Mouse (Mus musculus): ENCODE data around the gene Prrg2.

The Prrg2 gene

DNA sequence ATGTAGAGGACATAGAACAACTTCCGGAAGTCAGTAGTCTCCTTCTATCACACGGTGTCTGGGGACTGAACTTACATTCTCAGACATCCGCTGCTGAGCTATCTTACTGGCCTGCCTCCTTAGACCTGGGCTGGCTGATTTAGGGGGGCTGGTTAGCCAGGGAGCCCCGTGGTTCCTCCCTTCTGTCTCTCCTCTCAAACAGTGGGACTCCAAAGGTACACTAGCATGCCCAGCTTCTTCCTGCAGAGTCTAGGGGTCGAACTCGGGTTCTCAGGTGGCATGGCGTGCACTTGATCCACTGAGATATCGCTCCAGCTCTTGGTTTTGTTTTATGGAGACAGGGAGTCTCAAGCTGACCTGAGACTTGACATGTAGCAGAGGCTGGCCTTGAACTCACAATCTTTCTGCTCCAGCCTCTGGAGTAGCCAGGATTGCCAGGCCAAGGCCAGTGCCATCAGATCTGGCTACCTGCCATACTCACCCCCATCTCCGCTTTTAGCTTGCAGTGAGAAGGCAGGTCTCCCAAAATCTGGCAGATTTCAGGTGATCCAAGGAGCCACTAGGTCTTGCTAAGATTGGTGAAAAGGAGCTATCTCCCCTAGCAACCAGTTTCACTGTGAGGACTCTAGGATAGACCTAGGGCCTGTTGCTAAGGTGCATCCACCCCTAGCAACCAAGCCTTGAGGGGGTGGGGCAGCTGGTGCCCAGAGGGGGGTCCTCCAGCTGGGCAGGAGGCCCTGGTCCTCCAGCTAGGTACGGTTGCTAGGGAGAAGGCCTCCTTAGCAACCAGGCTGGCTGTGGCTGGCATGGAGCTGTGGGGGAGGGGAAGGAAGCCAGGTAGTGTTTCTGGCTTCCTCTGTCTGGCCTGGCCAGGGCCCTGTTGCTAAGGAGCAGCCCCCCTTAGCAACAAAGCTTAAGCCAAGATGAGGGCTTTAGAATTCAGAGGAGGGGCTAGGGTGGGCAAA lies 3.6 kb downstream of the Prrg2 start:
- in situ Hi-C loops (cut with MboI), result no loop called here

DNA sequence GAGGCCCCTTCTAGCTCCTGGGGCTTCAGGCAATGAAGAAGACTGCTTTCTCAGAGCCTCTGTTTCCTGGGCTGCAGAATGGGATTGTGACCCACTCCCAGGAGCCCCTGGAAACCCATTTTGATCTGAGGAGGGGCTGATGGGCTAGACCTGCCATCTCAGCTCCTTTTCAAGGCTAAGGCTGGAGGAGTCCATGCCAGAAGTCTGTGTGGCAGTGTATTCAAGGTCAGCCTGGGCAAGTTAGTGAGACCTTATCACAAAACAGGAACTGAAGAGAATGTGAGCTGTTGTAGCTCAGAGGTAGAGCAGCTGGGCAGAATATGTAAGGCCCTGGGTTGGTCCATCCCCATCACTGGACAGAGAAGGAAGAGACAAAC lies 5.5 kb downstream of the Prrg2 start:
- in situ Hi-C loops (cut with MboI), result no loop called here

DNA sequence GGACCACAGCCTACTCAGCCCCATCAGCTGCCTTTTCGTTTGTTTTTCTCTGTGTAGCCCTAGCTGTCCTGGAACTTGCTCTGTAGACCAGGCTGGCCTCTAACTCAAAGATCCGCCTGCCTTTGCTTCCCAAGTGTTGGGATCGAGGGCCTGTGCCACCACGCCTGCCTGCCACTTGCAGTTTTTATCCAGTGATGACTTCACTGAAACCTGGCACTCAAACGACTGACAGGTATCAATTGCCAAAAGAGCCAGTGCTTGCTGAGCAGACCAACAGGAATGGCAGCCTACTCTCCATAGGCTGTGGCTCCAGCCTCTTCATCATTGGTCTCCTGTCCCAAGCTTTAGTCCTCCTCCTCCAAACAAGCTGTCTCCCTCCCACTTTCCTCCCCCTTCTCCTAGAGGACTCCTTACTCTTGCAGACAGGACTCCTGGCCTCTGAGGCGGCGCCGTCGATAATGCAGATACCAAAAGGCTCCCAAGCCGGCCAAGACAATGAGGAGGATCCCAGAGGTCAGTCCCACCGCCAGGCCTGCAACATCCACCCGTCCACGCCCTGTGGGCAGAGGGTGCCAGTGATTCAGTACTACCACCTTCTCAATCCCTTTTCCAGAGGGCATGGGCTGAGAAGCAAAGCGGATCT lies 6.0 kb downstream of the Prrg2 start:
- in situ Hi-C loops (cut with MboI), result no loop called here

DNA sequence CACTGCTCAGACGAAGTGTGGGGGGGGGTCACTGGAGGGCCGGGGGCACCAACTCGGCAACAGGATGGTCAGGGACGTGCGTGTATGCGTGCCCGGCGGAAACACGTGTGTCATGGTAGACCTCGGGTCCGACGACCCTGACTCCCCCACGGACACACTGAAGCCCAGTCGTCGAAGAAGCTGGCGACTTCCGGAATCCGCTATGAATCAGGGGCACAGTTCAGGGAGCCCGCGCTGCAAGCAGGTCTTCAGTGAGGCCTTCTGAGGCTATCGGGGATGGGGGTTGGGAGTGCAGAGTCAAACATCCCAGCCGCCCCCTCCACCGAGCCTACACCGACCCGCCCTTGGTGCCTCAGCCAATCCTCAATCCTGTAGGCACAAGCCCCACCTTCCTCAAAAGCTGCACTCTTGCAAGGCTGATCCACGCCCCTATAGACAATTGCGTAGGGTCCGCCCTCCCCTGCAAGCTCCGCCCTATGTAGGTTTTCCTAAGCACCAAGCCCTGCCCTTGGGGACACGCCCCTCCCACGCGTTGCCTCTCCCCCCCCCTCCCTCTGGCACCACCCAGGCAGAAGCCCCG lies 8.5 kb downstream of the Prrg2 start:
- in situ Hi-C loops (cut with MboI), result no loop called here

DNA sequence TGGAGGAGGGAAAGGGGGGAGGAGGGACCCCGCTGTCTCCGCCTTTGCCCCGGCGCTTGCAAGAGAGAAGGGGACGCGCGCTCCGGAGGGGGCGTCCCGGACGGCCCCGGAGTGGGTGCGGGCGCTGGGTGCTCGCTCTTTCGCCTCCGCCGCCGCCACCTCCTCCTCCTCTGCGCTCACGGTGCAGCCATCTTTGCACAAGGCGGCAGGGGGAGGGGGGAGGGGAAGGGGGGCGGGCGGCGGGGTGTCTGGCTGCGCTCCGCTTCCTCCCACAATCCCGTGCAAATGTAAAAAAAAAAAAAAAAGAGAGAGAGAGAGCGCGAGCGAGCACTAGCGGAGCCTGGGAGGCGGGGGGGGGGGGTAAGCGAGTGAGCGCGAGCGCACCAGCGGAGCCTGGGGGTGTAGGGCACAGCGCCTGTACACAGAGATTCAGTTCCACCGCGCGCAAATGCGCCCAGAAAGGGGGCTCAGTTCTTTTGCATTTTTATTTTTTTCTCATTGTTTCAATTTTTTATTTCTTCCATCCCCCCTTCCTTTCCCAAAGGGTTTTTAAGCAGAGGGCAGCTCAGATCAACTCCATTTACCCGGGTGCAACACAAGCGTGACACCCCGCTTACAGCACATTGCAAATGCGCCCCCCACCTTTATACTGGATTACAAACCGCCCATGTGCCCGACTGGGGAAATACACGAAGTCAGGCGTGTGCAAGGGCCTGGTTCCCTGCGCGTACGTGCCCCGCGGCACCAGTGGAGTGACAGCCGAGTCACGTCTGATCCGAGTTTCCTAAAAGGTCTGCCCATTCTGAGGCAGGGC lies 9.2 kb downstream of the Prrg2 start:
- in situ Hi-C loops (cut with MboI), result no loop called here

DNA sequence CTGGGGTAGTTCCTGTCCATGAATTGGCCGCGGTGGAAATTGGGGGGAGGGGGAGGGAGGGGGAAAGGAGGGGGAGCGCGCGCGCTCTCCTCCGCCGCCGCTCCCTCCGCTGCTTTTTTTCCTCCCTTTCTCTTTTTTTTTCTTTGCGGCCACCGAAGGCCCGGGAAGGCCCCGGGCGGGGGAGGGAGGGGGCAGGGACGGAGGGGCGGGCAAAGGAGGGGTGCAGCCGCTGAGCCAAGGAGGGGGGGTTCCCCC lies 9.7 kb downstream of the Prrg2 start, which contains the start of gene Prr12:
Gene Prr12 (minus strand): TSS at position 20 of the 255 bp plus-strand sequence.
- in situ Hi-C loops (cut with MboI), result no loop called here

DNA sequence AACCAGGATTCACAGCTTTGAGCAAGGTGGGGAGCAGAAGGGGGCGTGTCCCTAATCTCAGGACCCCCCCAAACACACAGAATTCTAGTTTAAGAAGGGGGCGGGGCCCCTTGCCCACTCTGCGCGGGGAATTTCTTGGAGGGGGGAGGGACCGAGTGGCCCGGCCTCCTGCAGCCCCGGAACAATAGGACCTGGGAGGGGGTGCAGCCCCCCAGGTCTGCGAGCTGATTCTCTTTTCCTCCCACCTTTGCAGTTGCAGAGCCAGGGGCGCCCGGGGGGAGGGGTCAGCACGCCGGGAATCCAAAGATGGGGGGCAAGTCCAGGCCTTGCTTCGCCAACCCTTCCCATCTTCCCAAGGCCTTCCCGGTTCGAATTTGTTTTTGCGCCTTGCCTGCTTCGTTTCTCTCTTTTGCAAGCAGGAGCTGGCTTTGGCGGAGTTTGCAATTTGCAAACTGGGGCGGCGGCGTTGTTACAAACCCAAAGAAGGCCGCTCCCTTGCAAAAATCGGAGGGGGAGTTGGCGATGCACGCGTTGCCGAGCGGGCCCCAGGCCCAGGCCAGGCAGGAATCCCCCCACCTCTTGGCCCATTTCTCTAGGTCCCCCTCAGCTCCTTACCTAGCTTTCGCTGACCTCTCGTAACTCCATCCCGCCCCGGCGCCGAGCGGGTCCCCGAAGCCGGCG lies 10.2 kb downstream of the Prrg2 start:
- in situ Hi-C loops (cut with MboI), result no loop called here

DNA sequence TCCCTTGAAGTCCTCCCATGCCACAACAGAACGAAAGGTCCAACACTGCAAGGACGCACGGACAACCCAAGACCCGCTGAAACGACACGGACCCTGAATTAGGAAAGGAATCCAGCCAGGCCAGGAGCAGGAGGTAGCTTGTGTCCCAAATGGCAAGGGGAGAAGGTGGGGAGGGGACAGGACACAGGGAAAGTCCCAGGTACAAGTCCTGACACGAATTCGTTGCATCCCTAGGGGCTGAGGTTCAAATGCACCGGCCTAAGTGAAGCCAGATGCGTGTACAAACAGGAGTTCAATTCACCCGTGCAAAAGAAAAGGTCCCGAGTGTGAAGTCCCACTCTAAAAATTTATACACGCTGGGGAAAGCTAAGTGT lies 10.9 kb downstream of the Prrg2 start:
- in situ Hi-C loops (cut with MboI), result no loop called here

DNA sequence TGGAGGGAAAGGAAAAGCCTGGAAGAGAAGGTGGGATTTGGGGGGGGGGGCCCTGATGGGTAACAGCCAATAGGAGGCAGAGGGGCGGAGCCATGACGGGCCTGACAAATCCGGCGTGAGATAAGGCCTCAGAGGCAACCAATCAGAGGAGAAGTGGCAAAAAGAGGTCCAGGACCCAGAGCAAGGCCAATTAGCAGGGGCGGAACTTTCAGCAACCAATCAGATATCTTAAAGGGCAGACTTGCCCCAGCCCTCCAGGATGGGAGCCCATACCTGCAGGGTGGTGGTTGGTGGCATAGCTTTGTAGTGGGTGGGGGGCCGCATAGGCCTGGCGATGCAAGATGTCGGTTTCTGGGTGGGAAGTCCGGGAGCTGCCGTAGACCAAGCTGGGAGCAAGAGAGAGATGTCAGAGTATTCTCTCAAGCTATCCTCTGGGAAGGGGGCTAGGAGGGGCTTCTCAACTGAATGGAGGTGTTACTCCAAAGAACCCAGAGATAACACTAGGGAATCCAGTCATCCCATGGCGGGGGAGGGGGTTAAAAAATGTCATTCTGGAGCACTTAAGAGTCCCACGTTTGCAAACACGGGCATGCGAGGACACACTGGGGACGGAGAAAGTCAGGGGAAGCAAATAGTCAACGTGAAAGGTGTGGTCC lies 11.4 kb downstream of the Prrg2 start:
- in situ Hi-C loops (cut with MboI), result no loop called here

DNA sequence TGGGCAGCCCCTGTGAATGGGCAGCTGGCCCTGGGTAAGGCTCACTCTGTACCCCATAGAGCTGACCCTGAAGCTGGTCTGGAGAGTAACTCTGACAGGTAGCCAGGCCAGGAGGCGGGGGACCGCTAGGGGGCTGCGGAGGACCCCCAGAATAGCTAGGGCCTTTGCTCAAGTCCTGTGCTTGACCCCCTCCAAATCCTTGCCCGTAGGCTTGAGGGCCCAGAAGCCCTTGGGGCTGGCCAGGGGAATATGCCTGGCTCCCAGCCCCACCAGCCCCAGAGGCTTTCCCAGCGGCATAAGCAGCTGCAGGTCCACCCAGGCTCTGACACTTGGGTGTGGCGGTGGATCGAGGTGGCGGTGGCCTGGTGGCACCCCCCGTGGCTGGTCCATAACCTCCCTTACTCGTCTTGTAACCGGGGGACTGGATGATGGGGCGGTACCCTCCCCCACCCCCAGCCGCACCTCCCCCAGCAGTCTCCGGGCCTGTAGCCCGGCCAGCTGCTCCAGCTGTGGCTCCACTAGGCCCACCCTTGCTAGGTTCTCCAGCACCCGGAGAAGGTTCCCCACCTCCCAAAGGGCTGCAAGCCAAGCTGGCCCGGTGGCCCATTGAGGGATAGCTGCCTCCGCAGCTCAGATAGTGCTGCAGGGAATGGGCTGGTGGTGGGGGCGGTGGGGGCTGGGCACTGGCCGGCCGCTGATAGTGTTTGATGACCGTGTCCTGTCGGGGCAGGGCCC lies 13.4 kb downstream of the Prrg2 start:
- in situ Hi-C loops (cut with MboI), result no loop called here

DNA sequence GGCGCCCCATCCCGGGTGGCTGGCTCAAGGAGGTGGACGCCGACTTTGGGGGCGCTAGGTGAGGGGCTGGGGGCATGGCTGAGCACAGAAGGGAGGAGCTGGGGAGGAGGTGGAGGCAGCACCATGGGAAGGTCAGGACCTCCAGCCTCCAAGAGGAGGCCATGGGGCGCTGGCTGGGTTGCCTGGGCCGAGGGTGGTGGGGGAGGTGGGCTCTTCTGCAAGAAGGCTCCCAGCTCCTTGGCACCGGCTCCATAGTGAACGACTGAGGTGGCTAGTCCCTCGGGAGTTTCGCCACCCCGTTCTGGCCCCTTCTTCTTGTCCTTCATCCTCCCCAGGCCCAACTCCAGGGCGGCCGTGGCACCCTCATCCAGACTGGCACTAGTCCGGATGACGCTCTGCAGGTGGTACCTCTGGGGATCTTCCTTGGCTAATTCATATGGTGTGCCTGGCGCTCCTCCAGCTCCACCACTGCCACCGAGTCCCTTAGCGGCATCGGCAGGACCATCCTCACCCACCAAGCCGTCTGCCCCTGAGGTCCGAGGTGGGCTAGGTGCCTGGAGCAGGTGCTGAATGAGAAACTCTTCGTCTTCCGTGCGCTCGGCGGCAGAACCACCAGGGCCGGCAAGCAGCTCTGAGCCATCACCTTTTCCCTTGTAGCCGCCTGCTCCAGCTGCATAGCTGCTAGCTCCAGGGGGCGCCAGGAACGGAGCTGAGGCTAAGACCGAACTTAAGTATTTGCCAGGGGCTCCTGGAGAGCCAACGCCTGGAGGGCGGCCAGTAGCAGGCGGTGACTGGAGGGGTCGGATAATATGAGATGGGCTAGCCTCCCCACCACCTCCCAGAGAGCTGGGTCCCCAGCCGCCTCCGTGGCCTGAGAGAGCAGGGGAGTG lies 14.2 kb downstream of the Prrg2 start:
- in situ Hi-C loops (cut with MboI), result no loop called here

DNA sequence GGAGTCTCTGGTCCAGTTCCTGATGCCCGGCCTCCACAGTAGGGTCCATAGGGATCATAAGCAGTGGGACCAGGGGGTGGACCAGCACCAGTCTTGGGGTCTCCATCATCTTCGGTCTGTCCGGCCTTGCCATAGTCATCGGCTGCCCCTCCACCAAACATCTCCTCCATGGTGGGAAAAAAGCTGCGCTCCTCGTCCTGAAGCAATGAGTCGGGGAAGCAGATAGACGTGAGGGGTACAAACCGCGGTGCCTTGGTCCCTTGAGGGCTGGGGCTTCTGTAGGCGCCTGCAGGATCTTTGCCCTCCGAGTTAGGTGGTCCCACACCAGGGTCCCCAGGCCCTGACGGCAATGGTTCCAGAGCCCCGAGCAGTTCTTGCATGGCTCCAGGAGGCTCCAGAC lies 15.0 kb downstream of the Prrg2 start:
- in situ Hi-C loops (cut with MboI), result no loop called here

DNA sequence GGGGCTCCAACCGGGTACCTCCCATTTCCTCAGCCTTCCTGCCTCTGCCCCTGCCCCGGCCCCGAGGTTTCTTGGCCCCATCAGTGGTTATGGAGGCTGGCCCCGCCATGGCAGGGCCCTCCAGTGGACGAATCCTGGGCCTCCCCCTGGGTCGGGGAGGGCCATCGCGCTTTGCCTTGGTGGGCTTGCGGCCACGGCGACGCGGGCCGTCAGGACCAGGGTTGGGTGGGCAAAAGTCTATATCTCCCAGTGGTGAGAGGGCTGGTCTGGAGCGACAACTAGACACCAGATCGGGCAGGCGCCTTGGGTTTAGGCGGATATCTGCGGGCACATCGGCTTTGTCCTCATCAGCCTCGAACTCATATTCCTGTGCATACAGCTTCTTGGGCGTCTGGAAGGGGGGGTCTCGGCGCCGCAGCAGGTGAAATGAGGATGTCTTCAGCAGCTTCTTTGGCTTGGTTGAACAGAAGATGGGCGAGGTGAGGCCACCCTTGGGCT lies 15.6 kb downstream of the Prrg2 start:
- in situ Hi-C loops (cut with MboI), result no loop called here

DNA sequence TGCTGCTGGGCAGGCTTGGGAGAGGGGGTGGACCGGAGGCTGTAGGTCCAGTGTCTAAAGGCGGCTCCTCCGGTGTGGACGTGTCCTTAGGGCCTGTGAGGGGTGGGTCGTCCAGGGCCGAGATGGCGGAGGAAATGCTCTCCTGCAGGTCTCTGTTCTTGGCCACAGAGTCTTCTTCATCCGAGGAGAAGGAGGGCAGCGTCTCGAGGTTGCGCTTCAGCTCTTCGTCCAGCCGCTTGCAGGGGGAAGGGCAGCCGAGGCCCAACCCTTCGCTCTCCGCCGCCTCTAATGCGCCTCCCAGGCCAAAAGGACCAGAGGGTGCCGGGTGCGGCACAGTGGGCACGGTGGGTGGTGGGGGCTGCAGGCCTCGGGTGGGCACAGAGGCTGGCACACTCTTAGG lies 16.7 kb downstream of the Prrg2 start:
- in situ Hi-C loops (cut with MboI), result no loop called here

DNA sequence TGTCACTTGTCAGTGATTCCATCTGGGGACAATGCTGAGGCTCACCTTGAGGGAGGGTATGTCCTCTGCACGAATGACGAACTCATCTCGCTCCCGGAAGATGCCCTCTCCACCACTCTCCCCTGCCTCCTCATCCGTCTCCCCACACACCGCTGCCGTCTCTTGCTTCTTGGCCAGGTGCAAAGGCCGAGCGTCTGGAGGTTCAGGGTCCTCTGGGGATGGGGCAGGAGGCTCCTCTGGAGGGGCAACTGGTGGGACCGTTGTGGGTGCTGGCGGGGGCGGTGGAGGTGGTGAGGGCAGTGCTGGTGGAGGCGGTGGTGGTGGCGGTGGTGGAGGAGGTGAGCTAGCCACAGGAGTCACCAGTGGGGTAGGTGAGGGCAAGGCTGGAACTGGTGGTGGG lies 19.2 kb downstream of the Prrg2 start:
- in situ Hi-C loops (cut with MboI), result no loop called here

DNA sequence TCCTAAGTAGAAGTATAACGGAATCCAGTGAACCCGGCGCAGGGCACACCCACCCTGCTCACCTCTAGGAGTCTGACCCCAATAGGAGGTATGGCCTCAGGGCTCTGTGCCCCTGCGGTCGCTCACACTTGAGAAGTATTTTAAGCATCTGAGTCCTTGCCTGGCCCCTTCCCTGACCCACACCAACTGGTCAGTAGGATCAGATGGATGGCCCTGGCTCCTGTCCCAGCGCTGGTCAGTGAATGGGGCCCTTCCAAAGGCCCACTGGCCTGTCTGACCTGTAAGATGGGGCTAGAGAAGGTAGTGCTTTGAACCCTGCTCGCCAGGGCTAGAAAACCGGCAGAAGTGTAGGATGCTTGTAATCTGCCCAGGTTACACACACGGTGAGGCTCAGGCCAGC lies 21.6 kb downstream of the Prrg2 start:
- in situ Hi-C loops (cut with MboI), result no loop called here

DNA sequence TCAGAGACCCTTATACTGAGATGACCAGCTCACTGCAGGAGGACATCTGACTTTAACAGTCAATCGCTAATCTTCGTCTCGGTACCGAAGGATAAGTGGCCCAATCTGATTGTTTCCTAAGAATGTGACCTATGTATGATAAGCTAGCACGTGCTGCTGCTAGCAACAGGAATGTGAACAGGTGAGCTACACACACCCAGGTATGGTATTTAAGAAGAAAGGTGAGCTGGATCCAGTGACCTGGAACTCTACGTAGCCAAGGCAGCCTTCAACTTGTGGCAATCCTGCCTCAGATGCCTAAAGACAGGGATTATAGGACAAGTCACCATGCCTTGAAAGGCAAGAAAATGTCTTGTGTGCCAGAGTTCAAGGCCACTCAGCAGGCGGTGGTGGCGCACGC lies 24.1 kb downstream of the Prrg2 start:
- in situ Hi-C loops (cut with MboI), result no loop called here

DNA sequence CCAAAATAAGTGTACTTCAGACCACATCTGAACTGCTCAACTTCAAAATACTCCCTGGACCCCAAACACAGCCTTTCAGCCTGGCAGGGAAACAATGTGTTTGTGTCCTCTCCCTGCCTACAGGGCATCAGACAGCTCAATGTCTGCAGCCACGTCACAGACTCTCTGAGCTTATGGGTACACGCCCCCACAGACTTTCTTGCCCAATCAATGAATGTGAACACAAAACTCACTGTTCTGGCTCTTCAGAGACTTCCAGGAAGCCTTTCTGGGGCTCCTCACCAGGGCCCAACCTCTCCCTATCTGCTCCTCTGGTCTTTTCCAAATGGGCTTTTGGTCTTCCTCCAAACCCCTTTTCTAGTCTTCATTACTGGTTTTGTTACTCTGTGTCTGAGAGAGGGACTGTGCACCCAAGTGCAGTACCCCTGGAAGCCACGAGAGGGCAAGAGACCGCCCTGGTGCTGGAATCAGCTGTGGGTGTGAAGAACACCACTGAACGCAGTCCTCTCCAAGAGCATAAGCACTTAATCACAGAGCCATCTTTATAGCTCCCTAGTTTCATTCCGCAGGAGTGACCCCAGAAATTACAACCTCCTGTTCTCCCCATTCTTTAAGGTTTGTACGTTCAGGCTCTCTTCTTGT lies 24.6 kb downstream of the Prrg2 start:
- in situ Hi-C loops (cut with MboI), result no loop called here

DNA sequence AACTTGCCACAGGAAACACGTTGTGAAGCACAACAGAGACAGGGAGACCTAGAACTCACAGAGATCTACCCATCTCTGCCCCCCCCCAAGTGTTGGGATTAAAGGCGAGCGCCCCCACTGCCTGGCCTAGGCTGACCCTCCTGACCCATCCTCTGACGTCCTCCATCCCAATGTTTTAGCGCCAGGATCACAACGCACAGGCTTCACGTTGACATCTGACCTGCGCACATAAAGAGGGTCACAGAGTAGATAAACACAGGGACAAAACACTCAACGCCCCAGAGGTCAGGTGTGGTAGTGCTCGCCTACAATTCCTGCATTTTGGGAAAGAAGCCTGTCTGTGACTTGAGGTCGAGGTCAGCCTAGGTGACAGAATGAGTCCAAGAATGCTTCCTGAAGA lies 25.8 kb downstream of the Prrg2 start:
- in situ Hi-C loops (cut with MboI), result no loop called here
